Mouse (Mus musculus): Measurements from ENCODE around the gene Gm21119.
"Not testable (repeated sequence)": the region's sequence is repeated elsewhere in the genome, so short reads cannot be mapped to it uniquely, and the experiment has no call there.

- not testable (repeated sequence) for TF ChIP-seq POLR2A (IDR thresholded peaks at IDR 0.05; ENCODE audit: borderline replicate concordance, control insufficient read depth, low read depth, low read length); CTCF (IDR thresholded peaks at IDR 0.05; ENCODE audit: control insufficient read depth, insufficient read depth, low read length)
These were observed 16.2 kb upstream of the Gm21119 start for GRCm38 (mm10) chr8:20598300-20599170.
